Mouse (Mus musculus) neural tube, embryonic 13.5 days (tissue): Measurements from ENCODE around the gene Usp8. TPM values are rescaled to one million over a fixed set of nuclear protein-coding genes. Genes with fewer than 3 reads are reported as not detected.

Experiments
- ATAC-seq: fragments of 200-750 bp; cut with Nextera tagmentation; 2 replicates; pipeline ENCODE4 v1.8.0; 2017; ENCODE audit warnings: low read depth, mild to moderate bottlenecking, moderate TSS enrichment, moderate library complexity
- H3K27ac ChIP-seq: fragments of 300-500 bp; sonication (generic); replicated peaks from 2 replicates; pipeline ENCODE4 v1.5.1; 2015; ENCODE audit warnings: moderate library complexity, mild to moderate bottlenecking, inconsistent platforms
- H3K27me3 ChIP-seq: fragments of 300-500 bp; sonication (generic); 2 replicates; pipeline ENCODE4 v1.6.1; 2015; ENCODE audit warnings: mild to moderate bottlenecking, inconsistent platforms
- H3K36me3 ChIP-seq: fragments of 300-500 bp; sonication (generic); 2 replicates; pipeline ENCODE4 v1.6.1; 2015; ENCODE audit warnings: mild to moderate bottlenecking, inconsistent platforms
- H3K4me1 ChIP-seq: fragments of 300-500 bp; sonication (generic); replicated peaks from 2 replicates; pipeline ENCODE4 v1.6.1; 2015; ENCODE audit warnings: inconsistent platforms
- H3K4me2 ChIP-seq: fragments of 300-500 bp; sonication (generic); 2 replicates; pipeline ENCODE4 v1.6.1; 2015; ENCODE audit warnings: inconsistent platforms, mild to moderate bottlenecking, moderate library complexity
- H3K4me3 ChIP-seq: fragments of 300-500 bp; sonication (generic); 2 replicates; pipeline ENCODE4 v1.5.1; 2015; ENCODE audit warnings: mild to moderate bottlenecking, inconsistent platforms
- H3K9ac ChIP-seq: fragments of 300-500 bp; sonication (generic); 2 replicates; pipeline ENCODE4 v1.6.1; 2015; ENCODE audit warnings: moderate library complexity, mild to moderate bottlenecking, inconsistent platforms
- H3K9me3 ChIP-seq: fragments of 300-500 bp; sonication (generic); 2 replicates; pipeline ENCODE4 v1.6.1; 2016; ENCODE audit warnings: inconsistent platforms
- WGBS: fragments of 180-500 bp; shearing (Covaris S2); methylation state at CpG from one replicate; pipeline ENCODE4 v1.1.7; 2015; 5-methylcytosine and 5-hydroxymethylcytosine counted together
- polyA plus RNA-seq: library from polyadenylated mRNA; unstranded; fragments of >200 nt; fragmentation: Nextera tagmentation; extraction: Ambion mirVana; gene quantifications from 2 replicates; pipeline ENCODE4 v1.2.1, GENCODE M21; 2015

Gene Usp8
- polyA plus RNA-seq, 1 experiment from 2014 or later: 31.5 TPM

GRCm38 (mm10) chr2:126783370-126783769 is 76.2 kb downstream of the Usp8 start, which contains the start of gene Usp50:
Usp50 (minus strand) TSS chr2:126783470.
- no peaks in the 10 kb centered on the region for H3K4me1 ChIP-seq
- H3K27ac ChIP-seq: no peak within 1 kb of the TSS
- 70% methylated on average over 4 of the region's 4 CpGs for WGBS
- no peaks in the 10 kb centered on the region for H3K27me3 ChIP-seq
- H3K9ac ChIP-seq: no peak within 1 kb of the TSS
- no peaks in the 10 kb centered on the region for H3K36me3 ChIP-seq
- no peak for ATAC-seq
- H3K4me3 ChIP-seq: no peak within 1 kb of the TSS
- no peaks in the 10 kb centered on the region for H3K9me3 ChIP-seq
- no peak within 1 kb of the TSS for H3K4me2 ChIP-seq

- Histone ChIP-seq H3K27me3 (no peaks in the 10 kb centered on the region), H3K27ac (no peak overlapping the region), H3K9me3 (no peaks in the 10 kb centered on the region), H3K4me3 (no peak overlapping the region), H3K4me1 (no peaks in the 10 kb centered on the region), H3K36me3 (peaks cover 30% of the 10 kb centered on the region), H3K4me2 (no peak overlapping the region), H3K9ac (no peak overlapping the region)
- ATAC-seq: no peak
- 57% methylated on average over 9 of the region's 9 CpGs for WGBS
Observed at GRCm38 (mm10) chr2:126787721-126788342, 80.7 kb downstream of the Usp8 start.

- no peaks in the 10 kb centered on the region for H3K4me1 ChIP-seq
- WGBS: 86% methylated on average over 5 of the region's 5 CpGs
- no peak for ATAC-seq
Observed at GRCm38 (mm10) chr2:126792611-126793010, 85.5 kb downstream of the Usp8 start.

GRCm38 (mm10) chr2:126795708-126796107 is 88.6 kb downstream of the Usp8 start:
- Histone ChIP-seq H3K9ac (no peak overlapping the region), H3K9me3 (no peaks in the 10 kb centered on the region), H3K27ac (no peak overlapping the region), H3K4me1 (no peaks in the 10 kb centered on the region), H3K4me3 (no peak overlapping the region), H3K4me2 (no peak overlapping the region), H3K27me3 (no peaks in the 10 kb centered on the region), H3K36me3 (peaks cover 76% of the 10 kb centered on the region)
- ATAC-seq: no peak
- WGBS: 93% methylated on average over 3 of the region's 3 CpGs

More at GRCm38 (mm10) chr2:126792611-126793010, 85.5 kb downstream of the Usp8 start:
- Histone ChIP-seq H3K9ac (no peak overlapping the region), H3K36me3 (peaks cover 69% of the 10 kb centered on the region), H3K27ac (no peak overlapping the region), H3K4me2 (no peak overlapping the region), H3K9me3 (no peaks in the 10 kb centered on the region), H3K27me3 (no peaks in the 10 kb centered on the region), H3K4me3 (no peak overlapping the region)

- no peaks in the 10 kb centered on the region for H3K9me3 ChIP-seq
- 89% methylated on average over 5 of the region's 5 CpGs for WGBS
- H3K4me1 ChIP-seq: no peaks in the 10 kb centered on the region
- H3K36me3 ChIP-seq: peaks cover 73% of the 10 kb centered on the region
- no peaks in the 10 kb centered on the region for H3K27me3 ChIP-seq
- no peak overlapping the region for H3K9ac ChIP-seq
- no peak overlapping the region for H3K27ac ChIP-seq
- no peak overlapping the region for H3K4me2 ChIP-seq
- ATAC-seq: no peak
- H3K4me3 ChIP-seq: no peak overlapping the region
Observed at GRCm38 (mm10) chr2:126798455-126798854, 91.3 kb downstream of the Usp8 start.

- peaks cover 69% of the 10 kb centered on the region for H3K36me3 ChIP-seq
- WGBS: 95% methylated on average over 3 of the region's 3 CpGs
Observed at GRCm38 (mm10) chr2:126801980-126802379, 94.9 kb downstream of the Usp8 start.

More at GRCm38 (mm10) chr2:126801980-126802379, 94.9 kb downstream of the Usp8 start:
- no peak overlapping the region for H3K9ac ChIP-seq
- H3K27me3 ChIP-seq: no peaks in the 10 kb centered on the region
- no peak overlapping the region for H3K4me2 ChIP-seq
- no peak overlapping the region for H3K4me3 ChIP-seq
- H3K9me3 ChIP-seq: no peaks in the 10 kb centered on the region
- H3K4me1 ChIP-seq: no peaks in the 10 kb centered on the region
- ATAC-seq: no peak
- no peak overlapping the region for H3K27ac ChIP-seq

Other genes starting within 250 kb of the Usp8 start
- gene Atp8b4, start 206.7 kb upstream of the Usp8 start, polyA plus RNA-seq: 0.06 TPM in 1 of 2 replicates, not detected in the other
- gene Slc27a2, start 154.9 kb upstream of the Usp8 start, polyA plus RNA-seq: 6.0 and 7.0 TPM in 2 replicates
- gene Hdc, start 88.0 kb upstream of the Usp8 start, polyA plus RNA-seq: 0.15 and 0.58 TPM in 2 replicates
- gene Gabpb1, start 31.0 kb upstream of the Usp8 start, polyA plus RNA-seq: 47.9 and 55.3 TPM in 2 replicates
- gene Usp50, start 76.1 kb downstream of the Usp8 start, polyA plus RNA-seq: 2.1 and 2.9 TPM in 2 replicates
- 30.0 and 36.1 TPM in 2 replicates for gene Trpm7, start 168.9 kb downstream of the Usp8 start, polyA plus RNA-seq
- 28.5 and 34.5 TPM in 2 replicates for gene Sppl2a, start 225.9 kb downstream of the Usp8 start, polyA plus RNA-seq